Mouse (Mus musculus): ENCODE results near the gene Prmt1. TPM values are rescaled to one million over a fixed set of nuclear protein-coding genes. Genes with fewer than 3 reads are reported as not detected.

Prmt1 gene
- polyA plus RNA-seq, 2 experiments, result 51.2 to 168 TPM

- ATAC-seq (ENCODE audit: insufficient read depth) (no peak), DNase-seq (ENCODE audit: low read depth in 3 of 3, low spot score in 3 of 3) (no peak)
- no peak overlapping the region for H3K9ac ChIP-seq (replicated peaks)
- H3K36me3 ChIP-seq (replicated peaks; ENCODE audit: control insufficient read depth, insufficient read depth, low read depth), result peaks cover 11% of the 10 kb centered on the region
- H3K4me1 ChIP-seq (replicated peaks; ENCODE audit: control insufficient read depth in 2 of 2, insufficient read depth in 2 of 2, low read length in 1 of 2), result 0 out of 4 replicates have a peak, but pooled peaks cover 0 to 3% of the 10 kb centered on the region in 2 experiments
- no peaks in the 10 kb centered on the region for H3K27me3 ChIP-seq (ENCODE audit: control insufficient read depth, insufficient read depth, low read length)
- no peak overlapping the region for H3K27ac ChIP-seq
- no peak overlapping the region for H3K4me2 ChIP-seq (ENCODE audit: low read depth)
- TF ChIP-seq EP300 (IDR thresholded peaks at IDR 0.05; ENCODE audit: low read depth) (no peak), CTCF (IDR thresholded peaks at IDR 0.05; ENCODE audit: low read depth) (no peak)
- no peak overlapping the region for H3K4me3 ChIP-seq (ENCODE audit: insufficient read depth in 1 of 2, low read depth in 2 of 2, low read length in 2 of 2)
- no peaks in the 10 kb centered on the region for H3K9me3 ChIP-seq (ENCODE audit: control insufficient read depth, low read length)
- WGBS (ENCODE audit: insufficient replicate concordance), result 78% methylated on average over 11 of the region's 11 CpGs
Observed at GRCm38 (mm10) chr7:45028351-45028750, 42.0 kb upstream of the Prmt1 start.

GRCm38 (mm10) chr7:45027761-45028160 lies 41.4 kb upstream of the Prmt1 start:
- TF ChIP-seq EP300 (IDR thresholded peaks at IDR 0.05; ENCODE audit: low read depth), result no peak
- no peak for TF ChIP-seq CTCF (IDR thresholded peaks at IDR 0.05; ENCODE audit: low read depth)
- H3K9ac ChIP-seq (replicated peaks), result no peak overlapping the region
- H3K36me3 ChIP-seq (replicated peaks; ENCODE audit: control insufficient read depth, insufficient read depth, low read depth), result peaks cover 11% of the 10 kb centered on the region
- ATAC-seq (ENCODE audit: insufficient read depth), result no peak
- no peak overlapping the region for H3K4me2 ChIP-seq (ENCODE audit: low read depth)
- no peak for DNase-seq (ENCODE audit: low read depth in 3 of 3, low spot score in 3 of 3)
- H3K9me3 ChIP-seq (ENCODE audit: control insufficient read depth, low read length), result no peaks in the 10 kb centered on the region
- 0 out of 4 replicates have a peak, but pooled peaks cover 0 to 3% of the 10 kb centered on the region in 2 experiments for H3K4me1 ChIP-seq (replicated peaks; ENCODE audit: control insufficient read depth in 2 of 2, insufficient read depth in 2 of 2, low read length in 1 of 2)
- no peak overlapping the region for H3K4me3 ChIP-seq (ENCODE audit: insufficient read depth in 1 of 2, low read depth in 2 of 2, low read length in 2 of 2)
- no peak overlapping the region for H3K27ac ChIP-seq
- WGBS (ENCODE audit: insufficient replicate concordance), result 77% methylated on average over 9 of the region's 9 CpGs
- no peaks in the 10 kb centered on the region for H3K27me3 ChIP-seq (ENCODE audit: control insufficient read depth, insufficient read depth, low read length)

GRCm38 (mm10) chr7:45026256-45026655 lies 39.9 kb upstream of the Prmt1 start:
- H3K27me3 ChIP-seq (ENCODE audit: control insufficient read depth, insufficient read depth, low read length), result no peaks in the 10 kb centered on the region; the same call in 1 of the 2 replicates
- no peak overlapping the region for H3K9ac ChIP-seq (replicated peaks)
- TF ChIP-seq EP300 (IDR thresholded peaks at IDR 0.05; ENCODE audit: low read depth) (no peak), CTCF (IDR thresholded peaks at IDR 0.05; ENCODE audit: low read depth) (no peak)
- DNase-seq (ENCODE audit: low read depth in 3 of 3, low spot score in 3 of 3), result no peak
- no peak overlapping the region for H3K4me2 ChIP-seq (ENCODE audit: low read depth)
- H3K9me3 ChIP-seq (ENCODE audit: control insufficient read depth, low read length), result no peaks in the 10 kb centered on the region
- H3K27ac ChIP-seq, result no peak overlapping the region
- H3K36me3 ChIP-seq (replicated peaks; ENCODE audit: control insufficient read depth, insufficient read depth, low read depth), result peaks cover 11% of the 10 kb centered on the region
- H3K4me1 ChIP-seq (replicated peaks; ENCODE audit: control insufficient read depth in 2 of 2, insufficient read depth in 2 of 2, low read length in 1 of 2), result 0 out of 4 replicates have a peak, but pooled peaks cover 0 to 3% of the 10 kb centered on the region in 2 experiments
- no peak overlapping the region for H3K4me3 ChIP-seq (ENCODE audit: insufficient read depth in 1 of 2, low read depth in 2 of 2, low read length in 2 of 2)
- WGBS (ENCODE audit: insufficient replicate concordance), result 65% methylated on average over 2 of the region's 2 CpGs
- no peak for ATAC-seq (ENCODE audit: insufficient read depth)

- Histone ChIP-seq H3K4me1 (replicated peaks; ENCODE audit: control insufficient read depth in 2 of 2, insufficient read depth in 2 of 2, low read length in 1 of 2) (0 out of 4 replicates have a peak, but pooled peaks cover 0 to 3% of the 10 kb centered on the region in 2 experiments), H3K27ac (no peak overlapping the region), H3K27me3 (ENCODE audit: control insufficient read depth, insufficient read depth, low read length) (no peaks in the 10 kb centered on the region; the same call in 1 of the 2 replicates), H3K4me3 (ENCODE audit: insufficient read depth in 1 of 2, low read depth in 2 of 2, low read length in 2 of 2) (no peak overlapping the region), H3K36me3 (replicated peaks; ENCODE audit: control insufficient read depth, insufficient read depth, low read depth) (peaks cover 11% of the 10 kb centered on the region), H3K9me3 (ENCODE audit: control insufficient read depth, low read length) (no peaks in the 10 kb centered on the region), H3K4me2 (ENCODE audit: low read depth) (no peak overlapping the region), H3K9ac (replicated peaks) (no peak overlapping the region)
- ATAC-seq (ENCODE audit: insufficient read depth) (no peak), DNase-seq (ENCODE audit: low read depth in 3 of 3, low spot score in 3 of 3) (no peak)
- TF ChIP-seq EP300 (IDR thresholded peaks at IDR 0.05; ENCODE audit: low read depth) (no peak), CTCF (IDR thresholded peaks at IDR 0.05; ENCODE audit: low read depth) (no peak)
- WGBS (ENCODE audit: insufficient replicate concordance), result 54% methylated on average over 8 of the region's 8 CpGs
Observed at GRCm38 (mm10) chr7:45025601-45026220, 39.3 kb upstream of the Prmt1 start.

All from liver, embryonic 14.5 days (tissue).